Mouse (Mus musculus) adrenal gland, adult 18-20 months (tissue): ENCODE results near the gene Slc43a2. TPM values are rescaled to one million over a fixed set of nuclear protein-coding genes. Genes with fewer than 3 reads are reported as not detected.

Source experiments
- DNase-seq, 2 experiments: peaks; one replicate each; pipeline ENCODE4 v3.0.0; 2021 to 2022; ENCODE audit warnings: low spot score in 2 of 2
- total RNA-seq, 2 experiments: library from RNA; stranded (reverse); gene quantifications; 1 replicate in 1 of 2; 2 replicates in 1 of 2; pipeline ENCODE4 v1.2.3; 2021

Slc43a2 gene
- total RNA-seq, 2 experiments from 2014 or later: 22.8 to 29.1 TPM

- no peak for DNase-seq
These were observed 4.6 kb upstream of the Slc43a2 start for GRCm38 (mm10) chr11:75526943-75527342.

- DNase-seq: no peak
These were observed 1.7 kb upstream of the Slc43a2 start for GRCm38 (mm10) chr11:75529771-75530170.

- DNase-seq: peak; percentile 99 to 100
These were observed 1.2 kb upstream of the Slc43a2 start for GRCm38 (mm10) chr11:75530325-75530724.

DNA sequence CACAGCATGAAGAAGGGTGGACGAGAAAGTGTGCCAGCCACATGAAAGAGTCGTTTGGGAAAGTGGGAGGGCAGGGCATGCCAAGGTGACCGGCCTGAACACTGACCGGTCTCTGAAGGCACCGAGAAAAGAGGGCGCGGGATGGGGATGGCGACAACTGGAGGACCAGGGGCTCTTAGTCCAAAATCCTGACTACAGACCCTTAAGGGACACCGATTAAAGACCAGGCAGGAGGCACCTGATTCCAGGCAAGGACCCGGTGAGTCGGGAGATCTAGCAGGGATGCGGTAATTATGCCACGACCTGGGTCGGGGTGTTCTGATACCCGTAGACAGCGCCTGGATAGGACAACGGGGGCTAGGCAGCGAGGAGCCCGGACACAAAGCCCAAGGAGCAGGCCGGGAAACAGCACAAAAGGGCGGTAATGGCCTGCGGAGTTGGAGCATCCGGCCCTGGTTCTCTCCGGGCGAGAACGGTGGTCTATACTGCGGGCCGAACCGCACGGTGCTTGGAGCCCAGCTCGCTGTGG is 585 bp upstream of the Slc43a2 start:
- peak in 1 of 2 experiments; percentile 44 for DNase-seq

GRCm38 (mm10) chr11:75532340-75533277 is 1.1 kb downstream of the Slc43a2 start:
- no peak for DNase-seq

GRCm38 (mm10) chr11:75533314-75534015 is 2.0 kb downstream of the Slc43a2 start:
- DNase-seq: no peak

- no peak for DNase-seq
These were observed 3.0 kb downstream of the Slc43a2 start for GRCm38 (mm10) chr11:75534286-75535033.

GRCm38 (mm10) chr11:75535106-75535795 is 3.8 kb downstream of the Slc43a2 start:
- DNase-seq: no peak

- no peak for DNase-seq
These were observed 4.9 kb downstream of the Slc43a2 start for GRCm38 (mm10) chr11:75536255-75537024.

DNA sequence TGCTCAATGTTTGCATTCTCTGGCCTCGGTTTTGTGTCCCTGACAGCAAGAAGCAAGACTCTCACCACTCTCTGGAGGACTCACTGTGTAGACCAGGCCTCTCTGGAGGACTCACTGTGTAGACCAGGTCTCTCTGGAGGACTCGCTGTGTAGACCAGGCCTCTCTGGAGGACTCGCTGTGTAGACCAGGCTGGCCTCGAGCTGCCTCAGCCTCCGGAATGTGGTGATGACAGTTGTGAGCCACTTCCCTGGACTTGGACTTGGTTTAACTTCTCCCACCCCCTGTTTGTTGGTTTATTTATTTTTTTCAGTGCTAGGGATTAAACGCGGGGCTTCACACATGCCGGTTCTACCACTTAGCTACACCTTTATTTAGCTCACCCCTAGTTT is 5.5 kb downstream of the Slc43a2 start:
- DNase-seq: no peak

DNA sequence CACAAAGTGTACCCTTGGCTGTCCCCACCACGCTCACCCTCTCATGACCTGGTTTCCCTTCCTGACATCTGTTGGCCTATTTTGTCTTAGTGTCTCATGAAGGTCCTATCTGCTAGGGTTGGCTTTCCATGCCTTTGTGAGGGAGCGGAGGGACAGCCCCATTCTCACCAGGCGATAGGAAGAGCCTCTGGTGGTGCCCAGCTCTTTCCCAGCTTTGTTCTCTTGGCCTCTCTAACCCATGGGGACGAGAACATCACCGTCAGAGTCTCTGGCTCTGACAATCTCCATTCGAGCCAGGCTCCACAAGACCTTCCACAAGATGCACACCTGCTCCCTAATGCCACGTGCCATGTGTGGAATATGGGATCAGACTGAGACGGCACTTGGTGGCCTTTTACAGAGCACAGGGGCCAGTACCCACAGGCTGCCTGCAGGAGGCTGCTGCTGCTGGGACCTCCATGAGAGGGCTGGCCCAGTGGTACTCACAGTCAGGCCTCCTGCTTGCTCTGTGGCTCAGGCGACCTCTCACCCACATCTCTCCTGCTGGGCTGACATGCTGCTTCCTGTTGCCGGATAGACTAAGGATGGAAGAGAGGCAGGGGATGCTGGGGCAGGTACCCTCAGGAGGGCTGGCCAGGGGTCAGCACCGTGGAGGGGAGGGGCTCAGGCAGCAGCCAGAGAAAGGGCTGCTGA is 6.1 kb downstream of the Slc43a2 start:
- DNase-seq: no peak

DNA sequence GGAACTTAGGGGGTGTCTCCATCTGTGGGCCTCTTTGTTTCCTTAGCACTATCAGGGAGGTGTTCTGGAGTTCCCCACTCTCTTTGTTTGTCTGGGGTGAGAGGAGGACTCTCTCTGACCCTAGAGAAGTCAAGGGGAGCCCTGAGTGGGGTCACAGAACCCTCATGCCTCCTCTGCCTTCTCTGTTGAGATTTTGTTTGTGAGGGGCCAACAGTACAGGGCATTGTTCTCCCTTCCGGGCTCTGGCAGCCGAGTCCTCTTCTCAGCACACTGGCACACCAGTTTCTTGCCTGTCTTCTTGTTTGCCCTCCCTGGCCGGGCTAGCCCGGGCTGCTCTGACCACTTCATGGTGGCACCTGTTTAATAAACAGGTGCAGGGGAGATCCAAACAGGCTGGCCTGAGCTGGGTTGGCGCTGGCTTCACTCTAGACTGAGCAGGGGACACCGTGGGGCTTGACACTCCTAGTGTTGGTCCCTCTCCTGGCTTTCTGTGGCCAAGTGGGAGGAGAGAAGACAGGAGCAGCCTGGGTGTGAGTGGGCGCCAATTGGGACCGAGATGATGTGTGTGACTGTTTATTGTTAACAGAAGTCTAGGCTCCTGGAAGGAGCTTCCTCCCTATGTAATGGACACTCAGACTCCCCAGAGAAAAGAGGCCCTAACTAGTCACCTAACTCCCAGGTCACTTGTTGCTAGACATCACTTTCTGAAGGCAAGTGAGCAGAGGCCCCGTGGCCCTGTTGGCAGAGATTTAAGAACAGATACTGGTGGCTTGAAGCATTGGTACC is 6.9 kb downstream of the Slc43a2 start:
- DNase-seq: no peak

DNA sequence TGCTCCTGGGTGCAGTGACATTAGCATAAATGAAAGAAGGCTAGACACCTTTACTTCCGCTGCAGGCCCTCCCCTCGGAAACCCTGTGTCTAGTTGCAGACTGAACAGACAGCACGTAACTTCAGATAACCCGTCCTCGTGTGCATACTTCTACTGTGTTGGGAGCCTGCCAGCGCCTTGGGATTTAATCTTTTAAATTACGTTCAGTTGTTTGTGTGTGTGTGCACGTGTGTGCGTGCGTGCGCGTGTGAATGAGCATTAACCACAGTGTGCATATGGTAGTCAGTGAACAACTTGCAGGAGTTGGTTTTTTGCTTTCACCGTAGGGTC is 7.4 kb downstream of the Slc43a2 start:
- no peak for DNase-seq

- no peak for DNase-seq
These were observed 8.7 kb downstream of the Slc43a2 start for GRCm38 (mm10) chr11:75540209-75540608.

DNA sequence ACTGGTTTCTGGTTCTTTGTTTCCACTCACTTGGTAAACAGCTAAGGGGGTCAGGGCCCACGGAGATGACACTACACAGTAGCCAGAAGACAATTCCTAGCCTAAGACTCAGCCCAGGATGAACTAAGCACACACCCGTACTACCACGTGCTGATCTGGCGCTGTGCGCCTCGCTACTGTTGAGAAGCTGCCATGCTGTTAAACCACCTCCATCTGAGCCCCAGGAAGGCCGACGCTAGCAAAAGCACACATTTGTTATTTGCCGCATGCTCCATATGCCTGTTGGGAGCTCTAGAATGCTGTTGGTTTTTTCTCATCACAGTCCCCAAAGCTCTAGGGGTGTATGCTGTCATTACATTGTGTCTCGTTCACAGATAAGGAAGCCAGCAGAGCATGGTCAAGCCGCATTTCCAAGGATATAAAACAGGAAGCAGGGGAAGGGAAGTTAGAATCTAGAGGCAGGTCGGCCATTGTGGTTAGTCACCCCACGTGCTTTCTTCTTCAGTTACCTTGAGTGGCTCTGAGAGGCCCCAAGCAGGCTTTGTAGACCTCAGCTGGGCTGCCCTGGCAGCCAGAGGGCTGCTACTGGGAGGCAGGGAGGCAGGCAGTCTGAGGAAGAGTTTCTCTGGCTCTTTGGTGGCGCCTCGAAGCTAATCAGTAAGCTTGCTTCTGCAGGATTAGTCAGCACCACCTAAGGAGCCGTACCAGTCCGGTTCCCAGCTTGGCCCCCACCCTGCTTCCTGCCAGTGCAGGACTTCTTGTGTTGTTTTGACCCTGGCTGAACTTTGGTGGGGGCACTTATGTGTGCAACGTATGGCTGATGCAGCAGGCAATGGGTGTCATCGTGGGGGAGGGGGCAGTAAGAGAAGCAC is 9.5 kb downstream of the Slc43a2 start:
- DNase-seq: no peak

DNA sequence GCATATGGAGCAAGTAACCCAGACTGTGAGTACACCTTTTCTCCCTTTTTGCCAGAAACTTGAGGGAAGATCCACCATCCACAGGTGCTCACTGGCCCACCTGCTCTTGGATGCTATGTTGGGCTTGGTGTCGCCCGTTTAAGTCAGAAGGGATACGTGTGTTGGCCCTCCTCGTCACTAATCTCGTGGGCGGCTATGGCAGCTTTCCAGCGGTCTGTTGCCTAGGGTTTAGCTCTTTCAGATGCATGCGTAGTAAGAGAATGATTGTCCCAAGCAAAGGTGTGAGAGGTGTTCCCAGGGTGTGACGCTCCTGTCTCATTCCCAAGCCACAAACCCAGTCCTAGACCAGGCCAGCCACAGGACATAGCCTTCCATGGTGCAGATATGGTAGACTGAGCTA is 13.2 kb downstream of the Slc43a2 start:
- DNase-seq: no peak

DNA sequence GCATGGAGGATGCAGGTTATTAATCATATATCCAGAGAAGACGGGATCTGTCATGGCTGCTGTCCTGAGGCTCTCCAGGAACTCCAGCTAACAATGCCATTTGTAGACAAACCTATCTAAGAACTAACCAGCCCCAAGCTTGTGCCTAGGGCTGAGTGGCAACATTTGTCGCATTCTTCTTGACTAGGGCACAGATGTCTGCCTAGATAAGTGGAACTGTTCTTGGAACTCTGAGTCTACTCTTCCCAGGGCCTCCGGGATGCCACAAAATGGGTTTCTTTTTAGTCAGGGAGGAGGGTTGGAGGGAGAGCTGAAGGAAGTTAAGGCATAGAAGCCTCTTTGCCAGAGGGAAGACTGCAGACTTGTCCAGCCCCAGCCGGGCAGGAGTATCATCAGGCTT is 14.6 kb downstream of the Slc43a2 start:
- DNase-seq: no peak

DNA sequence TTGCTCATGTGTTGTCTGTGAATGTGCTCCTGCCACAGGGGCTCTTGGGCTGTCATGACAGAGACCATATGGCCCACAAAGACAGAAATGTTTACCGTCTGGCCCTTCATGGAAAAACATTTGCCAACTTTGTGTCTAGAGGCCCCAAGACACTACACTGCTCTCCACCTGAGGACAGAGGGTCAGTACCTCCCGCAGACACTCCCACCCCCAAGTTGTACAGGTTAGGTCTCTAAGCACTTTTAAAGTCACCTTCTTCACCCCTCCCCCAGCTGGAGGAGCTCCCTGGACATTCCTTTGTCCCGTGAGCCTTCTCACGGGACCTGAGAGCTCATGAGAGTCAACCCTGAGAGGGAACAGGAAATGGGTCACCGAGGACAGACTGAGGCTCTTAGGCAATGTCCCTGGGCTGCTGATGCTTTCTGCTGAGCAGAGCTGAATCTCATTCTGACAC is 18.2 kb downstream of the Slc43a2 start:
- no peak for DNase-seq
